In genomic region chr7:16261097-16261496, GRCm38 (mm10) we compare ENCODE assay signal across 32 mouse cellular contexts. TPM values are rescaled to one million over a fixed set of nuclear protein-coding genes. Genes with fewer than 3 reads are reported as not detected.
DNase-seq lines count a peak whose midpoint lies in the region; ATAC-seq and TF ChIP-seq lines count a peak whose summit lies in the region.
"Had no signal": no experiment of that assay in that cellular context is flagged by ENCODE, and none has a peak within 500 bp of the region (broad histone marks: within the 10 kb centered on the region; RNA-seq: fewer than 3 reads in every experiment).

No protein-coding gene starts in this region.

- ATAC-seq in liver, embryonic 12.5 days, result 0 out of 2 replicates have a peak, but pooled peaks have one; percentile 33
- ATAC-seq in intestine, embryonic 16.5 days, result peak; percentile 90
- ATAC-seq in megakaryocyte, adult 5-6 weeks (ENCODE audit: poor library complexity, severe bottlenecking), result 0 out of 2 replicates have a peak, but pooled peaks have one; percentile 7
- ATAC-seq in stomach, postnatal 0 days (ENCODE audit: low FRiP score, low TSS enrichment), result peak; percentile 64; the same call in 1 of the 2 replicates
- no peak for ATAC-seq in kidney, embryonic 14.5 days (ENCODE audit: low FRiP score, low TSS enrichment)
- ATAC-seq: forebrain, embryonic 15.5 days; hindbrain, embryonic 16.5 days; lung, postnatal 0 days; Patski had no signal

- H3K4me3 ChIP-seq in liver, embryonic 12.5 days, result no peak overlapping the region
- H3K4me3 ChIP-seq in intestine, embryonic 16.5 days (ENCODE audit: low read length), result no peak overlapping the region
- no peak overlapping the region for H3K4me3 ChIP-seq in stomach, postnatal 0 days (ENCODE audit: low read depth, low read length)
- H3K4me3 ChIP-seq in kidney, embryonic 14.5 days (ENCODE audit: low read length), result no peak overlapping the region
- H3K4me3 ChIP-seq: embryonic facial prominence, embryonic 13.5 days; forebrain, embryonic 10.5 days; forebrain, embryonic 15.5 days; heart, embryonic 13.5 days; hindbrain, embryonic 10.5 days; kidney, embryonic 15.5 days; layer of hippocampus, adult 2 months; left cerebral cortex, adult 2 months; limb, embryonic 13.5 days; midbrain, embryonic 12.5 days; neural tube, embryonic 15.5 days had no signal

- TF ChIP-seq CTCF in stomach, postnatal 0 days (IDR thresholded peaks at IDR 0.05; ENCODE audit: low read depth), result no peak

- H3K27me3 ChIP-seq in liver, embryonic 12.5 days (replicated peaks), result 0 out of 2 replicates have a peak, but pooled peaks cover 7% of the 10 kb centered on the region
- no peaks in the 10 kb centered on the region for H3K27me3 ChIP-seq in intestine, embryonic 16.5 days (replicated peaks; ENCODE audit: control insufficient read depth, insufficient read depth, low read length)
- H3K27me3 ChIP-seq in stomach, postnatal 0 days (ENCODE audit: control insufficient read depth, insufficient read depth, low read length), result no peaks in the 10 kb centered on the region
- no peaks in the 10 kb centered on the region for H3K27me3 ChIP-seq in kidney, embryonic 14.5 days (ENCODE audit: control insufficient read depth, insufficient read depth, low read length)
- H3K27me3 ChIP-seq: embryonic facial prominence, embryonic 13.5 days; forebrain, embryonic 15.5 days; heart, embryonic 13.5 days; kidney, embryonic 15.5 days; limb, embryonic 13.5 days; midbrain, embryonic 12.5 days; neural tube, embryonic 15.5 days; Patski had no signal

- H3K36me3 ChIP-seq in liver, embryonic 12.5 days, result no peaks in the 10 kb centered on the region
- no peaks in the 10 kb centered on the region for H3K36me3 ChIP-seq in intestine, embryonic 16.5 days (ENCODE audit: control insufficient read depth, insufficient read depth, low read length)
- no peaks in the 10 kb centered on the region for H3K36me3 ChIP-seq in stomach, postnatal 0 days (ENCODE audit: control insufficient read depth, insufficient read depth, low read length)
- no peaks in the 10 kb centered on the region for H3K36me3 ChIP-seq in kidney, embryonic 14.5 days (ENCODE audit: control insufficient read depth, insufficient read depth, low read length)
- H3K36me3 ChIP-seq: embryonic facial prominence, embryonic 13.5 days; forebrain, embryonic 10.5 days; forebrain, embryonic 15.5 days; heart, embryonic 13.5 days; hindbrain, embryonic 10.5 days; kidney, embryonic 15.5 days; limb, embryonic 13.5 days; midbrain, embryonic 12.5 days; neural tube, embryonic 15.5 days had no signal

- no peak for DNase-seq in liver
- peak; percentile 30 for DNase-seq in stomach, postnatal 0 days (ENCODE audit: low spot score)
- DNase-seq in left cerebral cortex, postnatal 4 days, result no peak
- no peak for DNase-seq in yolk sac, embryonic 10.5 days (ENCODE audit: low spot score)
- DNase-seq: adrenal gland, postnatal 10 days; cerebellum, adult 11-12 months; cerebellum, adult 9-11 months; heart, postnatal 14 days; kidney, adult 11 months; kidney, postnatal 36 days; right cerebral cortex, postnatal 25 days; spleen, adult 18-20 months had no signal

- 14% methylated on average over 1 of the region's 1 CpGs for WGBS in liver, embryonic 12.5 days (ENCODE audit: insufficient replicate concordance)
- 67% methylated on average over 1 of the region's 1 CpGs for WGBS in intestine, embryonic 16.5 days
- WGBS in stomach, postnatal 0 days, result 74% methylated on average over 1 of the region's 1 CpGs
- WGBS in kidney, embryonic 14.5 days, result 81% methylated on average over 1 of the region's 1 CpGs

- intact Hi-C loops in left cerebral cortex, postnatal 4 days (cut with DNase I), result loop anchor here (5.0 kb wide), 1 partner anchor 69 kb away; no protein-coding TSS in a partner anchor

- 0 out of 2 replicates have a peak, but pooled peaks cover 4% of the 10 kb centered on the region for H3K4me1 ChIP-seq in liver, embryonic 12.5 days
- no peaks in the 10 kb centered on the region for H3K4me1 ChIP-seq in intestine, embryonic 16.5 days (ENCODE audit: control insufficient read depth, insufficient read depth, low read length)
- H3K4me1 ChIP-seq in stomach, postnatal 0 days (replicated peaks; ENCODE audit: control insufficient read depth, insufficient read depth), result no peaks in the 10 kb centered on the region
- H3K4me1 ChIP-seq in kidney, embryonic 14.5 days (ENCODE audit: control insufficient read depth, insufficient read depth, low read length), result no peaks in the 10 kb centered on the region
- H3K4me1 ChIP-seq: embryonic facial prominence, embryonic 13.5 days; forebrain, embryonic 10.5 days; forebrain, embryonic 15.5 days; heart, embryonic 13.5 days; hindbrain, embryonic 10.5 days; kidney, embryonic 15.5 days; limb, embryonic 13.5 days; midbrain, embryonic 12.5 days; neural tube, embryonic 15.5 days had no signal

- no peak overlapping the region for H3K4me2 ChIP-seq in liver, embryonic 12.5 days
- no peak overlapping the region for H3K4me2 ChIP-seq in intestine, embryonic 16.5 days (ENCODE audit: low read depth, low read length)
- H3K4me2 ChIP-seq in stomach, postnatal 0 days (replicated peaks; ENCODE audit: low read depth), result no peak overlapping the region
- H3K4me2 ChIP-seq in kidney, embryonic 14.5 days (replicated peaks; ENCODE audit: low read depth, low read length), result no peak overlapping the region
- H3K4me2 ChIP-seq: embryonic facial prominence, embryonic 13.5 days; forebrain, embryonic 15.5 days; heart, embryonic 13.5 days; kidney, embryonic 15.5 days; limb, embryonic 13.5 days; midbrain, embryonic 12.5 days; neural tube, embryonic 15.5 days had no signal

- H3K27ac ChIP-seq in liver, embryonic 12.5 days, result no peak overlapping the region
- H3K27ac ChIP-seq in intestine, embryonic 16.5 days (ENCODE audit: low read length), result no peak overlapping the region; the same call in 1 of the 2 replicates
- H3K27ac ChIP-seq in stomach, postnatal 0 days (replicated peaks), result no peak overlapping the region
- H3K27ac ChIP-seq in kidney, embryonic 14.5 days (ENCODE audit: low read depth, low read length), result no peak overlapping the region
- H3K27ac ChIP-seq: embryonic facial prominence, embryonic 13.5 days; forebrain, embryonic 10.5 days; forebrain, embryonic 15.5 days; heart, embryonic 13.5 days; hindbrain, embryonic 10.5 days; kidney, embryonic 15.5 days; layer of hippocampus, adult 2 months; left cerebral cortex, adult 2 months; limb, embryonic 13.5 days; liver, embryonic 14.5 days; midbrain, embryonic 12.5 days; neural tube, embryonic 15.5 days had no signal

- no peak overlapping the region for H3K9ac ChIP-seq in liver, embryonic 12.5 days
- no peak overlapping the region for H3K9ac ChIP-seq in intestine, embryonic 16.5 days (ENCODE audit: low read depth, low read length)
- H3K9ac ChIP-seq in stomach, postnatal 0 days (ENCODE audit: low read length), result no peak overlapping the region
- H3K9ac ChIP-seq in kidney, embryonic 14.5 days (ENCODE audit: low read depth, low read length), result no peak overlapping the region
- H3K9ac ChIP-seq: embryonic facial prominence, embryonic 13.5 days; forebrain, embryonic 15.5 days; heart, embryonic 13.5 days; kidney, embryonic 15.5 days; limb, embryonic 13.5 days; liver, embryonic 14.5 days; midbrain, embryonic 12.5 days; neural tube, embryonic 15.5 days had no signal

- no peak for TF ChIP-seq EP300 in stomach, postnatal 0 days (optimal IDR thresholded peaks at IDR 0.05)

- H3K9me3 ChIP-seq in liver, embryonic 12.5 days (replicated peaks), result no peaks in the 10 kb centered on the region
- 0 out of 2 replicates have a peak, but pooled peaks cover 5% of the 10 kb centered on the region for H3K9me3 ChIP-seq in intestine, embryonic 16.5 days (ENCODE audit: control insufficient read depth, low read length)
- no peaks in the 10 kb centered on the region for H3K9me3 ChIP-seq in stomach, postnatal 0 days (ENCODE audit: control insufficient read depth, low read length)
- H3K9me3 ChIP-seq in kidney, embryonic 14.5 days (ENCODE audit: control insufficient read depth, low read length), result no peaks in the 10 kb centered on the region; the same call in 1 of the 2 replicates
- H3K9me3 ChIP-seq: neural tube, embryonic 15.5 days had no signal

RNA-seq across cellular contexts. Expression of gene C5ar1, which starts 1.8 kb away (rescaled TPM):
- polyA plus RNA-seq in liver, embryonic 12.5 days (2016; fragmentation: Nextera tagmentation; extraction: Ambion mirVana), result 1.7 and 2.1 TPM in 2 replicates
- polyA plus RNA-seq in intestine, embryonic 16.5 days (2015; fragmentation: Nextera tagmentation; extraction: Ambion mirVana), result 1.9 and 2.4 TPM in 2 replicates
- 49.8 TPM in 2 replicates for total RNA-seq in megakaryocyte, adult 5-6 weeks (2015)
- total RNA-seq in megakaryocyte, adult 5-6 weeks (2017), result 13.6 and 22.2 TPM in 2 replicates
- 1.9 and 2.0 TPM in 2 replicates for polyA plus RNA-seq in stomach, postnatal 0 days (2015; fragmentation: Nextera tagmentation; extraction: Ambion mirVana)
- 1 to 10 TPM in 1 of 2 experiments, under 1 TPM in 1; 0.97 to 1.8 TPM for total RNA-seq in left cerebral cortex, postnatal 4 days (2021)
- 1.2 and 1.8 TPM in 2 replicates for polyA plus RNA-seq in kidney, embryonic 14.5 days (2014; fragmentation: Nextera tagmentation; extraction: Ambion mirVana)
- total RNA-seq: MEL had no signal
- polyA plus RNA-seq: Patski had no signal

RNA-seq across cellular contexts. Expression of gene Inafm1, which starts 12.3 kb away (rescaled TPM):
- polyA plus RNA-seq in liver, embryonic 12.5 days (2016; fragmentation: Nextera tagmentation; extraction: Ambion mirVana), result 8.6 and 8.8 TPM in 2 replicates
- 13.0 and 14.2 TPM in 2 replicates for polyA plus RNA-seq in intestine, embryonic 16.5 days (2015; fragmentation: Nextera tagmentation; extraction: Ambion mirVana)
- 7.3 and 8.7 TPM in 2 replicates for total RNA-seq in megakaryocyte, adult 5-6 weeks (2015)
- total RNA-seq in megakaryocyte, adult 5-6 weeks (2017), result 3.7 and 5.4 TPM in 2 replicates
- 28.0 and 29.1 TPM in 2 replicates for polyA plus RNA-seq in stomach, postnatal 0 days (2015; fragmentation: Nextera tagmentation; extraction: Ambion mirVana)
- total RNA-seq in left cerebral cortex, postnatal 4 days (2021), result 10 to 100 TPM; 42.8 to 46.5 TPM
- polyA plus RNA-seq in kidney, embryonic 14.5 days (2014; fragmentation: Nextera tagmentation; extraction: Ambion mirVana), result 19.3 and 19.8 TPM in 2 replicates

RNA-seq across cellular contexts. Expression of gene C5ar2, which starts 17.1 kb away (rescaled TPM):
- polyA plus RNA-seq in liver, embryonic 12.5 days (2016; fragmentation: Nextera tagmentation; extraction: Ambion mirVana), result 1.6 and 1.7 TPM in 2 replicates
- 0.15 and 0.18 TPM in 2 replicates for polyA plus RNA-seq in intestine, embryonic 16.5 days (2015; fragmentation: Nextera tagmentation; extraction: Ambion mirVana)
- 5.7 and 7.4 TPM in 2 replicates for total RNA-seq in megakaryocyte, adult 5-6 weeks (2015)
- total RNA-seq in megakaryocyte, adult 5-6 weeks (2017), result 6.9 and 10.7 TPM in 2 replicates
- 0.24 TPM in 2 replicates for polyA plus RNA-seq in stomach, postnatal 0 days (2015; fragmentation: Nextera tagmentation; extraction: Ambion mirVana)
- under 1 TPM; 0.14 to 0.30 TPM for total RNA-seq in left cerebral cortex, postnatal 4 days (2021)
- polyA plus RNA-seq in kidney, embryonic 14.5 days (2014; fragmentation: Nextera tagmentation; extraction: Ambion mirVana), result 0.05 and 0.09 TPM in 2 replicates
- polyA plus RNA-seq: forebrain, embryonic 15.5 days; hindbrain, embryonic 10.5 days; Patski had no signal

RNA-seq across cellular contexts. Expression of gene Ccdc9, which starts 25.5 kb away (rescaled TPM):
- 29.7 and 30.0 TPM in 2 replicates for polyA plus RNA-seq in liver, embryonic 12.5 days (2016; fragmentation: Nextera tagmentation; extraction: Ambion mirVana)
- 19.8 and 20.8 TPM in 2 replicates for polyA plus RNA-seq in intestine, embryonic 16.5 days (2015; fragmentation: Nextera tagmentation; extraction: Ambion mirVana)
- total RNA-seq in megakaryocyte, adult 5-6 weeks (2015), result 26.0 and 30.3 TPM in 2 replicates
- 117 and 121 TPM in 2 replicates for total RNA-seq in megakaryocyte, adult 5-6 weeks (2017)
- 11.5 and 13.0 TPM in 2 replicates for polyA plus RNA-seq in stomach, postnatal 0 days (2015; fragmentation: Nextera tagmentation; extraction: Ambion mirVana)
- 10 to 100 TPM; 86.2 to 91.5 TPM for total RNA-seq in left cerebral cortex, postnatal 4 days (2021)
- polyA plus RNA-seq in kidney, embryonic 14.5 days (2014; fragmentation: Nextera tagmentation; extraction: Ambion mirVana), result 24.6 and 28.3 TPM in 2 replicates

RNA-seq across cellular contexts. Expression of gene Dhx34, which starts 39.3 kb away (rescaled TPM):
- 9.5 and 9.6 TPM in 2 replicates for polyA plus RNA-seq in liver, embryonic 12.5 days (2016; fragmentation: Nextera tagmentation; extraction: Ambion mirVana)
- 27.2 and 29.8 TPM in 2 replicates for polyA plus RNA-seq in intestine, embryonic 16.5 days (2015; fragmentation: Nextera tagmentation; extraction: Ambion mirVana)
- 8.5 and 9.5 TPM in 2 replicates for total RNA-seq in megakaryocyte, adult 5-6 weeks (2015)
- total RNA-seq in megakaryocyte, adult 5-6 weeks (2017), result 7.5 and 8.3 TPM in 2 replicates
- 6.9 and 7.9 TPM in 2 replicates for polyA plus RNA-seq in stomach, postnatal 0 days (2015; fragmentation: Nextera tagmentation; extraction: Ambion mirVana)
- 10 to 100 TPM; 12.2 to 13.4 TPM for total RNA-seq in left cerebral cortex, postnatal 4 days (2021)
- 8.5 and 13.0 TPM in 2 replicates for polyA plus RNA-seq in kidney, embryonic 14.5 days (2014; fragmentation: Nextera tagmentation; extraction: Ambion mirVana)
